Mouse (Mus musculus) C2C12 (cell line): ENCODE results near the gene Umad1. TPM values are rescaled to one million over a fixed set of nuclear protein-coding genes. Genes with fewer than 3 reads are reported as not detected.

Source experiments
- H3K27me3 ChIP-seq: one replicate; pipeline ENCODE4 v1.6.1; 2011; ENCODE audit not compliant: control insufficient read depth, insufficient read depth, insufficient read length
- H3K36me3 ChIP-seq: one replicate; pipeline ENCODE4 v1.6.1; 2011; ENCODE audit not compliant: control insufficient read depth, insufficient read depth
- H3K4me3 ChIP-seq: one replicate; pipeline ENCODE4 v1.5.1; 2011; ENCODE audit warnings: mild to moderate bottlenecking, control low read depth; ENCODE audit not compliant: poor library complexity, insufficient read depth, severe bottlenecking
- H3K79me2 ChIP-seq: one replicate; pipeline ENCODE4 v1.6.1; 2011; ENCODE audit not compliant: control insufficient read depth, insufficient read depth
- H3K79me3 ChIP-seq: one replicate; pipeline ENCODE4 v1.6.1; 2011; ENCODE audit warnings: low read depth, control low read depth
- H3ac ChIP-seq: one replicate; pipeline ENCODE3; 2011; ENCODE audit warnings: low read depth; ENCODE audit not compliant: control insufficient read depth, insufficient read length
- CEBPB ChIP-seq: IDR thresholded peaks from one replicate; pipeline ENCODE4 v1.6.1; 2011; ENCODE audit warnings: low read depth, mild to moderate bottlenecking, control low read depth, moderate library complexity
- CTCF ChIP-seq: IDR thresholded peaks from one replicate; pipeline ENCODE4 v1.5.1; 2011; ENCODE audit not compliant: control insufficient read depth, insufficient read depth, insufficient read length
- FOSL1 ChIP-seq: IDR thresholded peaks from one replicate; pipeline ENCODE4 v1.8.0; 2011; ENCODE audit warnings: mild to moderate bottlenecking, low read length; ENCODE audit not compliant: poor library complexity, insufficient read depth, severe bottlenecking
- MAX ChIP-seq: IDR thresholded peaks from one replicate; pipeline ENCODE4 v1.6.1; 2011; ENCODE audit warnings: mild to moderate bottlenecking, control low read depth
- MYOD1 ChIP-seq: IDR thresholded peaks from one replicate; pipeline ENCODE4 v1.6.1; 2011; ENCODE audit warnings: low read depth; ENCODE audit not compliant: control insufficient read depth, insufficient read length
- MYOG ChIP-seq: IDR thresholded peaks from one replicate; pipeline ENCODE4 v1.6.1; 2011; ENCODE audit not compliant: control insufficient read depth, insufficient read length; ENCODE audit errors: extremely low read depth
- USF1 ChIP-seq: IDR thresholded peaks from one replicate; pipeline ENCODE4 v1.6.1; 2011; ENCODE audit warnings: low read depth, mild to moderate bottlenecking, control low read depth, moderate library complexity
- polyA plus RNA-seq: library from polyadenylated mRNA; unstranded; fragments of >200 nt; fragmentation: generic; extraction: Trizol; gene quantifications from one replicate; pipeline ENCODE4 v1.2.1, GENCODE M21; 2012; ENCODE audit warnings: missing spikeins

Gene Umad1
- polyA plus RNA-seq, 1 experiment: 4.5 TPM

DNA sequence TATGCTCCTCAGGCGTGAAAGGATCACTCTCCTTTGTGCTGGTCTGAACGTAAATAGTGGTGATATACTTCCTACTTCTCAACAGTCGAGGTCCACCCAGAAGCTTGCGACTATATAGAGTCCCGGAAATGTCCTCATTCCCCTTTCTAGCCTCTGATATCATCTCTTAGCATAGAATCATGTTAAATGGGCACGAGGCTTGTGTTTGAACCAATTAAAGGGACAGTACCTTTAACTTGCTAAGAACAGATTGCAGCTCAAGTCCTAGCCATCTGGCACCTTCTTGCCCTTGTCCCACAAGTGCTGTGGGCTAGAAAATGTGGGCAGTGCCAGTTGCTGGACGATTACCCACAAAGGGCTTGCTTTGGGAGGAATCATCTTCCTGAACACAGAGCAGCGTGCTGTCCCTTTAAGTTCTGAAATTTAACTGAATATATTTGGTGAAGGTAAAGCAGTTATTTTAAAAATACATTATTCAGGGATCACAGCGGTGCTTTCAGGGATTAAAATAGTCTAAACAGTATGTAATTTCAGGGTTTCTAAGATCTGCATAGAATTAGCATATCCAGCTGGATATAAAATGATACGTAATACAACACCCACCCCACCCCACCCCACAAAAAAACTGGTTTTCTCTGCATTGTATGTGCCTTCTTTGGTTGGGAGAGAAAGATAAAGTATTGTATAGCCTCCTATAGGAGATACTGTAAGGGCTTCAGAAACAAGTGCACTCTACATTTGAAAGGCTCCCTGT is 153.9 kb downstream of the Umad1 start:
- Histone ChIP-seq H3K79me3 (no peaks in the 10 kb centered on the region), H3K36me3 (no peaks in the 10 kb centered on the region), H3K4me3 (no peak overlapping the region), H3ac (no peak overlapping the region), H3K79me2 (no peaks in the 10 kb centered on the region), H3K27me3 (no peaks in the 10 kb centered on the region)
- TF ChIP-seq USF1 (no peak), CTCF (no peak), CEBPB (no peak), MYOD1 (no peak), MAX (no peak), FOSL1 (no peak), MYOG (no peak)

DNA sequence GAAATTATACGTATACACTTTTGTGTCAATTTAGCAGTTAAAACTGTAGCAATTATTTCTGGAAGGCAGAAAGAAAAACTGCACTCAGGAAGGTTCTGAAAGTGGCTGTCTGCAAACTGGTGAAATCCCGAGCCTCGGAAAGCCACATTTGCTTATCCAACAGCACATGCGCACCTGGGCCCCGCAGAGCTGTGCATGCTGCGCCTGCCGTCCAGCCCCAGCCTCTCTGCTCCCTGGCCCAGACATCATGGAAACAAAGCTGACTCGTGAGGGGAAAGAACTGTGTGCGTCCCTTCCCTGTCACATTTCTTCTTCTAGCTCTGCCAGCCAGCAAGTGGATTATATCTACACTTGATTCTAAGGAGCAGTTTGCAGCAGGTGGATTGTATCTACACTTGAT is 154.9 kb downstream of the Umad1 start:
- no peaks in the 10 kb centered on the region for H3K36me3 ChIP-seq
- no peak overlapping the region for H3K4me3 ChIP-seq
- no peaks in the 10 kb centered on the region for H3K79me3 ChIP-seq
- no peaks in the 10 kb centered on the region for H3K79me2 ChIP-seq
- H3K27me3 ChIP-seq: no peaks in the 10 kb centered on the region
- TF ChIP-seq USF1 (no peak), MAX (no peak), FOSL1 (no peak), CTCF (no peak), MYOD1 (no peak), CEBPB (no peak), MYOG (no peak)
- no peak overlapping the region for H3ac ChIP-seq

DNA sequence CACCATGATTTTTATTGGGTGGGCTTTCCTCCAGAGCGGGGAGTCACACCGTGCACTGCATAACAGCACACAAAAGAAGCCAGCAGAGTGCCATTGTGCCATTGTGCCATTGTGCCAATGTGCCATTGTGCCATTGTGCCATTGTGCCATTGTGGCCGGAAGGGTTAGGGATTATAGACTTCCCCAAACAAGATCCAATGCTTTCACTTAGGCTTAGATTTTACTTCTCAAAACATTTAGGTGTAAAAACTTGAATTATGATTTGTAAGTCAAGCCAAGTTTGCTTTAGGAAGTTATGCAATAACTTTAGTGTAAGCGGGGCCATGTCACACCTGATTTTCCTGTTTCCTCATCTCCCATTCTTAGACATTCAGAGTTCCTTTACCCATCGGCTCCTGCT is 156.7 kb downstream of the Umad1 start:
- TF ChIP-seq FOSL1 (no peak), CEBPB (no peak), MAX (no peak), CTCF (no peak), MYOD1 (no peak), MYOG (no peak), USF1 (no peak)
- Histone ChIP-seq H3K36me3 (no peaks in the 10 kb centered on the region), H3K79me2 (no peaks in the 10 kb centered on the region), H3K4me3 (no peak overlapping the region), H3K27me3 (no peaks in the 10 kb centered on the region), H3K79me3 (no peaks in the 10 kb centered on the region), H3ac (no peak overlapping the region)

DNA sequence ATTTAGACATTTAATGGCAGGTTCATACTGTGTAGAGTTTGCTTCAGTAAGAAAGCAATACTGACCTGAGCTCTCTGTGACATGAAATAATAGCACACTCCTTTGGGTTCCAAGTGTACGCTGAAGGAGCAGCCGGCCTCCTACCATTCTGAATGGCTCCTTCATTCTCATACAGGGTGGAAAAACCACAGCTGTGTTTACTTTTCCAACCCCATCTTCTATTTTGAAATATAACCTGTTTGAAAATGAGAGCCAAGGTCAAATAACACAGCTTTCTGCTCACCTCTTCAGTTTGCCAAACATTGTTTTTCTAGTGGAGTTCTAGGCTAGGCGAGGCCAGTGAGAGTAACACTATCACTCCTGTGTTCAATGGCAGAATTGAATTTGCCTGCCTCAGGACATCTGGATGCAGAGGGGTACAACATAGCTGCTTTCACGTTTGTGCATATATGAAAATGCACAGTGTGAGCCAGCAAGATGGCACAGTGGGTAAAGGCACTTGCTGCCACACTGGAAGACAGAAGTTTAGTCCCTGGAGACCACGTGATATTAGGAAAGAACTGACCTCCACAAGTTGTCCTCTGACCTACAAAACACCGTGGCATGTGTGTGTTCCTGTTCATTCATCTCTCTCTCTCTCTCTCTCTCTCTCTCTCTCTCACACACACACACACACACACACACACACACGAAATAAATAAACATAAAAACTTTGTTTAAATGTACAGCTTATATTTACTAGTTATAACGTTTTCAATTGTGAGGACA is 157.9 kb downstream of the Umad1 start:
- TF ChIP-seq FOSL1 (no peak), MYOG (no peak), USF1 (no peak), MAX (no peak), CTCF (no peak), MYOD1 (no peak), CEBPB (no peak)

DNA sequence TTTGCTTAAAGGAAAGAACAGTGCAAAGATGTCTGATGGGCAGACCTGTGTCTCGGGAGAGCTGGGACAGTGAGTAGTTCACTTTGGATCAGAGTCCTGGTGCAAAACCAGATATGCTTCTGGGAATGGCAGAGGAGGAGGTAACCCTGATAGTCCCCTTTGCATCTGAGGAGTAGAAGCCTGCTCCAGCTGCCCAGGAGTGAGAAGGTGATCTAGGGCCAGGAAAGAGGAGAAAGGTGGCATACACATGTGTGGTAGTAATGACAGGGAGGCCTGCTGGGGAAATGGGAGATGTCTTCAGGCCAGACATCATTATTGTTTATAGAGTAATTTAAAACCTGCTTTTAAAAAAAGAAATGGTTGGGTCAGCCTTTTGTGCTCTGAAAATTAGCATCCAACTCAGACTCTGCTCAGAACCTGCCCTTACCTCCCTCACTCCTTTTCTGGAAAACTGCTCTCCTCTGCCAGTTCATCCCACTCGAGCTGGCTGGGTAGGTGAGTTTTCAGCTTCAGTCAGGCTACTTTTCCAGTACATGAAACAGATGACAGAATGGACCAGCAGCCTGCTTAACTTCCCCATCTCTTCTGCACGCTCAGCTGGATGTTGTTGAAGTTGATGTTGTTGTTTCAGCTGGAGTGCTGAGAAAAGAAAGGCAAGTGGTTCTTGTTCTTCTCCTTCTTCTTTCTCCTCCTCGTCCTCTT is 160.5 kb downstream of the Umad1 start:
- Histone ChIP-seq H3K27me3 (no peaks in the 10 kb centered on the region), H3ac (no peak overlapping the region), H3K36me3 (no peaks in the 10 kb centered on the region), H3K79me3 (no peaks in the 10 kb centered on the region), H3K4me3 (no peak overlapping the region), H3K79me2 (no peaks in the 10 kb centered on the region)
- TF ChIP-seq MYOD1 (no peak), MYOG (no peak), CEBPB (no peak), USF1 (no peak), MAX (no peak), FOSL1 (no peak), CTCF (no peak)

More for the DNA sequence above, 157.9 kb downstream of the Umad1 start:
- H3K27me3 ChIP-seq: no peaks in the 10 kb centered on the region
- H3K4me3 ChIP-seq: no peak overlapping the region
- no peaks in the 10 kb centered on the region for H3K79me3 ChIP-seq
- no peak overlapping the region for H3ac ChIP-seq
- no peaks in the 10 kb centered on the region for H3K36me3 ChIP-seq
- no peaks in the 10 kb centered on the region for H3K79me2 ChIP-seq
